Mouse (Mus musculus) brain, embryonic 18.5 days (tissue): ENCODE measurements around the gene Trp53i13.

ENCODE experiments used
- DNase-seq: peaks from one replicate; pipeline ENCODE4 v3.0.0-alpha.2; 2012; ENCODE audit warnings: low read depth, low spot score

The Trp53i13 gene

DNA sequence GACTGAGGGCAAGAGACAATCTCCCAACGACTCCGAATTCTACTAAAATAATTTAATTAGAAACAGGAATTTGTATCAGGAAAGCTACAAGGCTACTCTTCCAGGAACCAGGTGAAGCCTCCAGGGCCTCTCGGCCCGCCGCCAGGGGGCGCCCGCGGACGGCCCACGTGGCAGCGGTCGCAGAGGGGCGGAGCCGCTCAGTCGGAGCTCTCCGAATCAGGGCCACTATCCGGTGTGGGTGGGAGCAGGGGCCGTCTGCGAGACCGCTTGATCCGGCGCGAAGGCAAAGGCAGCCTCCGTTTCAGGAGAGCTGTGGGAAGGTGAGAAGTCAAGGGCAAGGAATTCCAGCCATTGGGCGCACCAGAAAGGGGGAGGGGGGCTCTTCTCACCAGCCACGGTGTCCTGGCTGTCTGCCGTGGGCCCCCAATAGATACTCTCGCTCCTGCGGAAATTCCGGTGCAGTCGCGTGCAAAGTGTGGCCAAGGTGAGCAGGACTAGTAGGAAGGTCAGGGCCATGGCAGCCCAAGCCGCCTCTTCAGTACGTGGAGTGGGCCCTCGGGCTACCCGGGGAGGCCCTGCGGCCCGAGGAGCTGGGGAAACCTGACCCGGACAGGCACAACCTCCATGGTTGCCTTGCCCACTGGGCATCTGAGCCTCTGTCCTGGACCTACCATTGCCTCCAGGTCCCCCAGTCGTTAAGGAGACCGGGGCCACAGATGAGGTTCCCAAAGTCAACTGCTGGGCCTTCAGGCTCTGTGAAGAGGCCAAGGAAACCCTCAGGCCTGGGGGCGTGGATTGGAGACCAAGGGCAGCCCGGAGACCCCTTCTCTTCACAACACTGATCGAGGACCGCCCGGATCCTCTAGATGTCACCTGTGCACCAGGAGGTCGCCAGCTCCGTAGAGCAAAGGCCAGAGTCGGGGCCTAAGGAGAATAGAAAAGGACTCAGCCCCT lies 7.4 kb downstream of the Trp53i13 start:
- DNase-seq: no peak

- no peak for DNase-seq
Observed at GRCm38 (mm10) chr11:77507426-77507825, 8.4 kb downstream of the Trp53i13 start.

DNA sequence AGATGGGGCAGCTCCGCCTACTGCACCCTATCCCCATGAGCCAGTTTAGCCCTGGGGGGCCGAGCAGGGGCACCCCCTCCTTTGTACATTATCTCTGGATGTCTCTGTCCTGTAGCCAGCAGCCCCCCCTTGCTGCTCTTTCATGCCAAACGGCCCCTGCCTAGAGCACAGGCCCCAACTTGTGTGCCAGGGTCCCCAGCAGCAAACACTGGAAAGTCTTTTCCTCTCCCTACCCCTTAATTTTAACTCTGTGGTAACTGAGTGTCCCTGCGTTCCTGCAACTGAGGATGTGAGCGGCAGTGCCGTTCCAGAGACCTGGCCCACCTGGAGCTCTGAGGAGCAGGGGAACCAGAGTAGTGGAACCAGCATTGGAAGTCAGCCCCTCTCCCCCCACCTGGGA lies 8.8 kb downstream of the Trp53i13 start:
- DNase-seq: no peak

GRCm38 (mm10) chr11:77506273-77506672 lies 9.5 kb downstream of the Trp53i13 start:
- DNase-seq: no peak

- DNase-seq: no peak
Observed at GRCm38 (mm10) chr11:77505291-77505980, 10.3 kb downstream of the Trp53i13 start.

GRCm38 (mm10) chr11:77504377-77504776 lies 11.4 kb downstream of the Trp53i13 start:
- no peak for DNase-seq

DNA sequence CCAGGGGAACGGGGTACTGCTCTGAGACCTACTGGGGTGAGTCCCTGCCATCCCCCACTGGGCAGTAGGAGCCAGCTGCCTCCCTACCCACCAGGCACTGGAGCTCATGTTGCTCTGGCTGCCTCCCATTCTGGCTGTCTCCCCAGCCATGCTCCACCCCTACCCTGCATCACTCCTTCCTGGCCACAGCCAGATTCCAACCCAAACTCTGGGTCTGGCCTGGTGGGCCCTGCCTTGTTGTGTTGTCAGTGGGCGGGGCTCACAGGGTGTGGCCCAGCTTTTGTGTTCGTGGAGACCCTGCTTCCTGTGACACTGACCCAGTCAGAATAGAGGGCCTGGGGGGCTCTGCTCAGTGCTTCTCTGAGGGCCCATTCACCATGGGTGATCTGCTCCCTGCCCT lies 12.3 kb downstream of the Trp53i13 start:
- no peak for DNase-seq

DNA sequence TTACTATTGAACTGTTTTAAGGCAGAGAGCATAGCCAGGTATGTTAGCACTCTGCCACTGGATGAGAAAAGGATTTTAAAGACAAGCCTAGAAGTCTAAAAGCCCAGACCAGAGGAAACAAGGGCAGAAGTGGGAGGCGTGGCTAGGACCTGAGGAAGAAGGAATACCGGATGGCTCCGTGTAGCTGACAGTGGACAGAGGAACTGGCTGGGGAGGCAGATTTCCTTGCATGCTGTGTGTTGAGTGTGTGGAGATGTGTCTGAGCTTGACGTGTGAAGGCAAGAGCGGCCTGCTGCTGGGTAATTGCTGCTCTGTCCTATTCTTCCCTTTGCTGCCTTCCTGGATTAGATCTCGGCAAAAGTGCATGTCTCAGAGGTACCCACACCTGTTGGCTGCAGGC lies 13.3 kb downstream of the Trp53i13 start:
- DNase-seq: no peak

DNA sequence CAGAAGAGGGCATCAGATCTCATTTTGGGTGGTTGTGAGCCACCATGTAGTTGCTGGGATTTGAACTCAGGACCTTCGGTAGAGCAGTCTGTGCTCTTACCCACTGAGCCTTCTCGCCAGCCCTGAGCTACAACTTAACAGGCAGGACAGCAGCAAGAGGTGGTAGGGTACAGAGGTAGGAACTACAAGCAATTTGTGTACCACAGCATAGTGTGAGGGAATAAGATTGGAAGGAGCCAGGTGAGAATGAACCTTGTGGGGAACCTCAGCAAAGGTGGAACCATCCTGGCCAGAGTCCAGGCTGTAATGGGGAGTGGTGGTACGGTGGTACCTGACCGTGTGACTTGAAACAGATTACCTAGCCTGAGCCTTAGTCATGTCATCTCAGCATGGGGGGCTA lies 13.8 kb downstream of the Trp53i13 start:
- no peak for DNase-seq

DNA sequence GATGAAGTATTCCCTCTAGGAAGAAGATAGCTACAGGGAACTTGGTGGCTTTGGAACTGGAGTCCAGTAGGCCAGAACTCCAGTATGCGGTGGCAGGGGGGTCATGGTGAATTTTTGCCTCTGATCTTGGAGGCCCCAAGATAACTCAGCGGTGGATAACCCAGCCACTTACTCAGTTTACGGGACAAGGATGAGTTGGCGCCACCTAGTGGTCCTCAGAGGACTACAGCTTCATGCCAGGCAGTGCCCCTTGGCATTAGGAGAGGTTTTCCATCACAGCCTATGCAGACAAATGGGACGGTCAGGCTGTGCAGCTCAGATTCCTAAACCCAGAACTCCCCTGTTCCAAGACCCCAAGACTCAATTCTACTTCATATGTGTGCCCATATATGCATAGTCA lies 14.4 kb downstream of the Trp53i13 start:
- no peak for DNase-seq

GRCm38 (mm10) chr11:77500361-77501325 lies 15.1 kb downstream of the Trp53i13 start:
- no peak for DNase-seq

DNA sequence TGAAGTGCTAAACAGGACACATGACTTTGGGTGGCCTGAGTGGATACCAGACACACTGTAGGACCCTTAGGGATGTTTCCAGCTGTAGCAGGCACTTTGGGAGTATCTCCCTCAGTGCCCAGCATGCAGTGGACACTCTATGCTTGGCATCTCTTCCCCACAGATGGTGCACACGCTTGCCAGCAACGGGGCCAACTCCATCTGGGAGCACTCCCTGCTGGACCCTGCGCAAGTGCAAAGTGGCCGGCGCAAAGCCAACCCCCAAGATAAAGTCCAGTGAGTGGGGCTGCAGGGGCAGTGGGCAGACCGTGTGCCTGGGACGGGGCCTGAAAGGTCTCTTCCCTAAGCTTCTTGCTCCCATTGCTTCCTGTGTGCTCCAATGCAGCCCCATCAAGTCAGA lies 16.4 kb downstream of the Trp53i13 start:
- DNase-seq: no peak

DNA sequence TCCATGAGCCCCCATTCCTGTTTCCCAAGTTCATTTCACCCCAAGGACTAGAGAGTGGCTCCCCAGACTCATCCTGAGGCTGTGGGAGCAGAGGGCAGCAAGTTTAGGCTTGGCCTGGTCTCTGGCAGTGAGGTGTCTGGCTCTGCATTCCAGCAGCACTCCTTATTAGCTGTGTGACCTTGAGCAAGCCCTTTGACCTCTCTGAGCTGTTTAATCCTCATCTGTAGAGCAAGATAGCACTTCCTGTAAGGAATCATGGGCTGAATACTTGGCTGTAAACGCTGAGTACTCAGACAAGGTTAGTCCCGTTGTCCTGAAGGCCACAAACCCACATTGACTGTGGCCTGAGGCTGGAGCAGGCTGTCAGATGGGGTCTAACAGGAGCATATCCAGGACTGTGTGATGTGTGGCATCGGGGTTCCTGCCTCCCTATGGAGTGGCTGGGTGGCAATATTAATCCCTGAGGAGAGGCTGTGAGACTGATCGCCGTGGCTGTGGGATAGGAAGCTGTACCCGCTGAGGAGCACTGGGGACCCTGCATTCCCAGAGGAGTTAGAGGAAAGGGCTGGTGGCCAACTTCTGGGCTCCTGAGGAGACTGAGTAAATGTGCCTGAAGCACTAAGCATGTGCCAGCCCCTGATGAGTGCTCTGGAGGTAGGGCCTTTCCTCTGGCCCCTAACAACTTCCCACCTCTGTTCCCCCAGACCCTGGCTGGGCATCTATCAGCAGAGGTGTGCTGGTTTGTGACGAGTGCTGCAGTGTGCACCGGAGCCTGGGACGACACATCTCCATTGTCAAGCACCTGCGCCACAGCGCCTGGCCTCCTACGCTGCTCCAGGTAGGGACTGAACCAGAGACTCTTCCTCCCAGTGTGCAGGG lies 17.3 kb downstream of the Trp53i13 start:
- DNase-seq: no peak

DNA sequence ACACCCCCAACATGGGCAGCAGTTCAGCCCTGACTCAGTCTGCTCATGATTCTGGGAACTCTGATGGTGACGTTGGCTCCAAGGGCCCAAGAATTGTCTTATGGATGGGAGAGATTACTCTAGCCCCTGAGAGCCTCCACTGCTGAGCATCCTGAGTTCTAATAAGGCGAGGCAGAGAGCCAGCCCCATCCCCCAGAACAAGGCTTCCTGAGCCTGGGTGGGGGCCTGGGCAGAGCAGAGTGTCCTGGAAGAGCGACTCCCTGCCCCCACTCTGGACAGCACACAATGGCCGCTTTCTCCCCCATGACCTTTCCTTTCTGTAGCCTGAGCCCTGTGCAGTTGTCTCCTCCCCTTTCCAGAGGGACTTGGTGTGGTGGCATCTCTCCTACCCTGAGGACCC lies 17.9 kb downstream of the Trp53i13 start:
- no peak for DNase-seq

DNA sequence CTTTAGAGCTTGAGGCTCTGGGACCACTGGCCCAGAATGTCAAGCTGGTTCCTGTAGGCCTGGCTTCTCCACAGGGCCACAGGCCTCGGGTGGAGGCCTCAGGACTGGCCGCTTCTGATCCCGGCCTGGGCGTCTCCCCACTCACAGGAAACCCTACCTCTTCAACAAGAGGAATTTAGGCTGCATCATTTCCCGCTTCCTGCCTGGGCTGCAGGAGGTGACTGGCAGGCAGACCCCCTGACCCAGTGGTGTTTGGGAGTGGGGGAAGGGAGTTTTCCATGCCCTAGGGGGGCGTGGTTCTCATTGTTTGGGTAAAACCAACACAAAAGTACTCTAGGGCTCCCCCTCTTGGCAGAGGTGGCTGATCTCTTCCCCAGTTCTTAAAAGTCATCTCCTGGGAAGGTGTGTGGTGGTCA lies 18.4 kb downstream of the Trp53i13 start:
- no peak for DNase-seq

GRCm38 (mm10) chr11:77495507-77495906 lies 20.3 kb downstream of the Trp53i13 start:
- DNase-seq: no peak

- no peak for DNase-seq
Observed at GRCm38 (mm10) chr11:77494782-77495181, 21.0 kb downstream of the Trp53i13 start.

DNA sequence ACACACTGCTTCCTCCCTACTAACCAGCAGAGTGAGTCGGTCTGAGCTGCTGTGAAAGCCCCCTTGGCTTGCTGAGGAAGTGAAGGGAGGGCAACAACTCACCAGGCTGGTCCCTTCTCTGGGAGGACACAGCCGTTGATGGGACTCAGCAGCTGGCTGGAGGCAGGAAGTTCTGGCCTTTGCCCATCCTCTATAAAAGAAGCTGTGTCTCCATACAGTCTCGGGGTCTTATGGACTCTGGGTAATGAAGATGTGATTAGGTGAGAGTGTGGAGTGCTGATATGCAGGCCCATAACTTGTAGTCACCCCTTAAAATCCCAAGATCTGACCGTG lies 21.5 kb downstream of the Trp53i13 start:
- no peak for DNase-seq

DNA sequence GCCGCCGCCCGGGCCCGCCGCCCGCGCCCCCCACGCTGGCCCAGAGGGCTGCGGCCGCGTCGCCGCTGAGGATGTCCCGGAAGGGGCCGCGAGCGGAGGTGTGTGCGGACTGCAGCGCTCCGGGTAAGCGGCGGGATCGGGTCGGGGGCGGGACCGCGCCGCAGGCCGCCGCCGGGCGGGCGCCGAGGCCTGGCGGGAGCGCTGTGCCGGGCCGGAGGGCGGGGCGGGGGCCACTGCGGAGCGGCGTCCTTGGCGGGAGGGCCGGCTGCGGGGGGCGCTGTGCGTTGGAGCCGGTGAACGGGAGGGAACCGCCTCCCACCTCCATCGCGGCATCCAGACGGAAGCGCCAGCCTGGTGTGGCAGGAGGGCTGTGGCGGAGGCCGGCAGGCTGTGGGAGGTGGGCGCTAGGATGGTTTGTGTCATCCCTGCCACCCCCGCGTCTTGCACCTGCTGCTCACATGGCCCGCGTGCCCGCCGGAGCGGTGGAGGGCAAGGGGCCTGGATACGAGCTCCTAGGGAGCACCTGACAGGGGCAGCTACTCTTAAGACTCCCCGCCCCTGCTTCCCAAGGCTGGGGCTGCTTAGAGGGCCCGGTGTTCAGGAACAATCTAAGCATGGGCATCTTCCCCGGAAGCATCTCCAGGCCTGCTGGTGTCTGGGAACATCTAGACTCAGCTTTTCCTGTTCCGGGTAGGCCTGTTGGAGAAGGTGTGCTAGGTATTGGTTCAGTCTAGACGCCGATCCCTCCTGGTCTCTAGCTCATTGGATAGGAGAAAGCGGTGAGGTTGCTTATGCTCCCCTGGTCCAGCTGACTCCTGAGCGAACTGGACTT lies 22.1 kb downstream of the Trp53i13 start, which contains the start of gene Git1:
Gene Git1, plus strand, starts transcription at position 51 of the 832 bp plus-strand sequence.
- DNase-seq: no peak

GRCm38 (mm10) chr11:77492911-77493332 lies 22.9 kb downstream of the Trp53i13 start:
- DNase-seq: peak; percentile 85
